Mouse (Mus musculus): Measurements from ENCODE around the gene Abracl. TPM values are rescaled to one million over a fixed set of nuclear protein-coding genes. Genes with fewer than 3 reads are reported as not detected.

The Abracl gene
- total RNA-seq, 1 experiment: 51.6 TPM

GRCm38 (mm10) chr10:17987823-17988423 lies 35.2 kb downstream of the Abracl start:
- Histone ChIP-seq H3K27ac (ENCODE audit: insufficient read depth, low read depth, low read length, poor library complexity, severe bottlenecking) (no peak overlapping the region), H3K9me3 (ENCODE audit: control insufficient read depth, insufficient read depth, low read depth, low read length) (no peaks in the 10 kb centered on the region), H3K36me3 (ENCODE audit: control insufficient read depth, insufficient read depth, low read length, poor library complexity, severe bottlenecking) (no peaks in the 10 kb centered on the region), H3K9ac (ENCODE audit: insufficient read depth, low read depth, low read length, poor library complexity, severe bottlenecking) (no peak overlapping the region), H3K4me3 (ENCODE audit: insufficient read depth in 1 of 2, low read depth in 1 of 2, low read length in 2 of 2, poor library complexity in 1 of 2, severe bottlenecking in 1 of 2) (no peak overlapping the region), H3K4me1 (ENCODE audit: control insufficient read depth in 2 of 2, insufficient read depth in 2 of 2, low read length in 2 of 2, poor library complexity in 1 of 2) (no peaks in the 10 kb centered on the region)
- TF ChIP-seq CHD2 (IDR thresholded peaks at IDR 0.05; ENCODE audit: low read depth, low read length): no peak
- no peak for TF ChIP-seq ZC3H11A (IDR thresholded peaks at IDR 0.05; ENCODE audit: borderline replicate concordance, low read depth, low read length)
- no peak for TF ChIP-seq HCFC1 (IDR thresholded peaks at IDR 0.05; ENCODE audit: borderline replicate concordance, insufficient read depth, low read length)
- TF ChIP-seq MAFK (IDR thresholded peaks at IDR 0.05; ENCODE audit: insufficient read depth, low read depth, low read length): no peak
- TF ChIP-seq ZNF384 (IDR thresholded peaks at IDR 0.05; ENCODE audit: low read depth, low read length): no peak
- in situ Hi-C loops (cut with MboI; ENCODE audit: low sequenced_read_pairs in 2 of 2, unreplicated experiment in 2 of 2): no loop called here
- DNase-seq (ENCODE audit: low read depth, low spot score): no peak

GRCm38 (mm10) chr10:17983313-17983712 lies 39.8 kb downstream of the Abracl start:
- H3K4me3 ChIP-seq (ENCODE audit: insufficient read depth in 1 of 2, low read depth in 1 of 2, low read length in 2 of 2, poor library complexity in 1 of 2, severe bottlenecking in 1 of 2): no peak overlapping the region
- no peak for DNase-seq (ENCODE audit: low read depth, low spot score)
- no peaks in the 10 kb centered on the region for H3K4me1 ChIP-seq (ENCODE audit: control insufficient read depth in 2 of 2, insufficient read depth in 2 of 2, low read length in 2 of 2, poor library complexity in 1 of 2)
- H3K9ac ChIP-seq (ENCODE audit: insufficient read depth, low read depth, low read length, poor library complexity, severe bottlenecking): no peak overlapping the region
- H3K27ac ChIP-seq (ENCODE audit: insufficient read depth, low read depth, low read length, poor library complexity, severe bottlenecking): no peak overlapping the region
- TF ChIP-seq ZNF384 (IDR thresholded peaks at IDR 0.05; ENCODE audit: low read depth, low read length): no peak
- no peak for TF ChIP-seq ZC3H11A (IDR thresholded peaks at IDR 0.05; ENCODE audit: borderline replicate concordance, low read depth, low read length)
- no peak for TF ChIP-seq HCFC1 (IDR thresholded peaks at IDR 0.05; ENCODE audit: borderline replicate concordance, insufficient read depth, low read length)
- no peak for TF ChIP-seq MAFK (IDR thresholded peaks at IDR 0.05; ENCODE audit: insufficient read depth, low read depth, low read length)
- H3K36me3 ChIP-seq (ENCODE audit: control insufficient read depth, insufficient read depth, low read length, poor library complexity, severe bottlenecking): no peaks in the 10 kb centered on the region
- no peaks in the 10 kb centered on the region for H3K9me3 ChIP-seq (ENCODE audit: control insufficient read depth, insufficient read depth, low read depth, low read length)
- in situ Hi-C loops (cut with MboI; ENCODE audit: low sequenced_read_pairs in 2 of 2, unreplicated experiment in 2 of 2): no loop called here

- H3K27ac ChIP-seq (ENCODE audit: insufficient read depth, low read depth, low read length, poor library complexity, severe bottlenecking): no peak overlapping the region
- H3K4me1 ChIP-seq (ENCODE audit: control insufficient read depth in 2 of 2, insufficient read depth in 2 of 2, low read length in 2 of 2, poor library complexity in 1 of 2): no peaks in the 10 kb centered on the region
- no peak for DNase-seq (ENCODE audit: low read depth, low spot score)
- no peak overlapping the region for H3K9ac ChIP-seq (ENCODE audit: insufficient read depth, low read depth, low read length, poor library complexity, severe bottlenecking)
- TF ChIP-seq ZC3H11A (IDR thresholded peaks at IDR 0.05; ENCODE audit: borderline replicate concordance, low read depth, low read length): no peak
- no peak overlapping the region for H3K4me3 ChIP-seq (ENCODE audit: insufficient read depth in 1 of 2, low read depth in 1 of 2, low read length in 2 of 2, poor library complexity in 1 of 2, severe bottlenecking in 1 of 2)
- H3K9me3 ChIP-seq (ENCODE audit: control insufficient read depth, insufficient read depth, low read depth, low read length): no peaks in the 10 kb centered on the region
- in situ Hi-C loops (cut with MboI; ENCODE audit: low sequenced_read_pairs in 2 of 2, unreplicated experiment in 2 of 2): no loop called here
- H3K36me3 ChIP-seq (ENCODE audit: control insufficient read depth, insufficient read depth, low read length, poor library complexity, severe bottlenecking): no peaks in the 10 kb centered on the region
Measured at GRCm38 (mm10) chr10:17966090-17966489, 57.0 kb downstream of the Abracl start.

Other genes starting within 250 kb of the Abracl start
- 1.8 and 2.0 TPM in 2 replicates for gene Txlnb, start 227.1 kb downstream of the Abracl start, total RNA-seq (2012; rRNA removed)
- gene Heca, start 75.2 kb downstream of the Abracl start, total RNA-seq (2012; rRNA removed): 11.5 and 20.1 TPM in 2 replicates
- 29.6 and 39.5 TPM in 2 replicates for gene Reps1, start 32.6 kb upstream of the Abracl start, total RNA-seq (2012; rRNA removed)
- gene Ect2l, start 187.6 kb upstream of the Abracl start, total RNA-seq (2012; rRNA removed): not detected in 2 replicates
- gene Ccdc28a, start 211.7 kb upstream of the Abracl start, total RNA-seq (2012; rRNA removed): 6.6 and 8.8 TPM in 2 replicates

Data from ES-E14 (cell line).